Mouse (Mus musculus): Measurements from ENCODE around the gene Atp2b2.

DNA sequence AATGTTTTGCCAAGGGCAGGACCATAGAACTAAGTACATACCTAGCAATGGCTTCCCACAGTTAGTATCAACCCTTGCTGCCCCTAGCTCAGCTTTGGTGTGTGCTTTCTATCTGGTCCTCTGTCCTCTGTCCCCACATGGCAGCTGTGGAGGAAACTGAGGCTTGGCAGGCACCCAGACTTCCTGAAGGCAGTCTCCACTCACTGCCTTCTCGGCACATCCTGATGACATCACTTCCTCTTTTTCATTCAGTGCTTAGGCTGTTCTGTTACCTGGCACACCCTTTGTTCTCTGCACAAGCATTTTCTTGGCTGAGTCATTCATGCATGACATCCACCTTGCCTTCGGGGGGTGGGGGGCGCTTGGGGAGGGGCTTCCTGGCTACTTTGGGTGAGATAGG, 38.6 kb downstream of the Atp2b2 start:
- TF ChIP-seq CTCF (IDR thresholded peaks at IDR 0.05; ENCODE audit: low read depth, low read length) (no peak), POLR2A (IDR thresholded peaks at IDR 0.05; ENCODE audit: extremely low read depth, insufficient read depth, low read length) (no peak)
